Mouse (Mus musculus): ENCODE data around the gene Nfatc4. TPM values are rescaled to one million over a fixed set of nuclear protein-coding genes. Genes with fewer than 3 reads are reported as not detected.

Gene Nfatc4
- total and polyA plus RNA-seq, 3 experiments = 0.71 TPM; not detected in 2

DNA sequence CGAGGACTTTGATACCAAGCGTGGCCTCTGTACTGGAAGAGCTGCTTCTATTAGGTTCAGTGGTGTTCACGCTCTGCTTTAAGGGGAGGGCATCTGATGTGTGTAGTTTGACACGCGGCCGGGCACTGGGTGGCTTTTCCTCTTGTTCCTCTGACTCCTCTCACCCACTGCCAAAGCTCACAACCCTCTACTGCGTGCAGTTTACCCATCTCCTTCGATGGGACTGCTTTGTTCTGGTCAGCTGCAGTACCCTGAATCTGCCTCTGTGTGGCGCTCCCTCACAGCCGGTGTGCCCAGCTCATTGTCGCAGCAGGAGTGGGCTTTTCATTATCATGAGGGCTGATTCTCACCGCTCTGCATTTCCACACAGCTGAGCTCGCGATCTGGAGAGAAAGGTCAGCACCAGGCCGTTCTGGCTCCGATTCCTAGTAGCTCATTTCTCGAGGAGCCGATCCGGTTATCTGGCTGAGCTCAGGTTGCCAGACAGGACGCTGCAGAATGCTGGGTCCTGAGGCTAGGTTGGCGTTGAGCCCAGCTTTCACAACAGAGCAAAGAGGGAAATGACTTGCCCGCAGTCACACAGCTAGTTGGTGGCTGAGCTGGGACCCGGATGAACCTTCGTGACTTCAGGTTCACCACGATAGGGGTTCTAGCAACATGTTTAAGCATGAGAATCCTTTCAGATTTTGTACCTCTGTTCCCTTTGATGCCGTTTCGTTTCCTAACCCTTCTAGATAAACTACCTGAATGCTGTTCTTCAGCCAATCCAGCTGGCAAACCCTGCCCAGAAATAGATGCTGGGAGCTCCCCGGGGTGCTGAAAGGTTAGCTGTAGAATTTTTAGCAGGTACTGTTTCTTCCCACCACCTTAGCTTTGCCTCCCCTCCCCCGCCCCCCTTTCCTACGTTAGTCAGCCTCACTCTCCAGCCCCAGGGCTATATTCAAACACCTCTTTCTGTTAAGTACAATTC is 51.1 kb downstream of the Nfatc4 start:
- ATAC-seq (ENCODE audit: extremely low read depth, insufficient number of reproducible peaks, low FRiP score, poor library complexity, severe bottlenecking) (peak; percentile 28; the same call in 1 of the 2 replicates), DNase-seq (ENCODE audit: low spot score) (peak; percentile 74)
- Histone ChIP-seq H3K36me3 (replicated peaks) (peaks cover 3% of the 10 kb centered on the region), H3K4me1 (ENCODE audit: insufficient read depth, low read depth, low read length) (peaks cover 18% of the 10 kb centered on the region), H3K9me3 (replicated peaks) (no peaks in the 10 kb centered on the region), H3K27me3 (ENCODE audit: insufficient read depth, low read length) (peaks cover 55% of the 10 kb centered on the region), H3K4me3 (ENCODE audit: low read depth, low read length) (peak overlapping the region; percentile 49; the same call in 1 of the 2 replicates)
- TF ChIP-seq TAL1 (conservative IDR thresholded peaks at IDR 0.05; ENCODE audit: low read depth, low read length) (no peak), CTCF (IDR thresholded peaks at IDR 0.05; ENCODE audit: low read depth, low read length) (peak; percentile 82), GATA2 (IDR thresholded peaks at IDR 0.05; ENCODE audit: borderline replicate concordance, low read depth, low read length) (no peak)

DNA sequence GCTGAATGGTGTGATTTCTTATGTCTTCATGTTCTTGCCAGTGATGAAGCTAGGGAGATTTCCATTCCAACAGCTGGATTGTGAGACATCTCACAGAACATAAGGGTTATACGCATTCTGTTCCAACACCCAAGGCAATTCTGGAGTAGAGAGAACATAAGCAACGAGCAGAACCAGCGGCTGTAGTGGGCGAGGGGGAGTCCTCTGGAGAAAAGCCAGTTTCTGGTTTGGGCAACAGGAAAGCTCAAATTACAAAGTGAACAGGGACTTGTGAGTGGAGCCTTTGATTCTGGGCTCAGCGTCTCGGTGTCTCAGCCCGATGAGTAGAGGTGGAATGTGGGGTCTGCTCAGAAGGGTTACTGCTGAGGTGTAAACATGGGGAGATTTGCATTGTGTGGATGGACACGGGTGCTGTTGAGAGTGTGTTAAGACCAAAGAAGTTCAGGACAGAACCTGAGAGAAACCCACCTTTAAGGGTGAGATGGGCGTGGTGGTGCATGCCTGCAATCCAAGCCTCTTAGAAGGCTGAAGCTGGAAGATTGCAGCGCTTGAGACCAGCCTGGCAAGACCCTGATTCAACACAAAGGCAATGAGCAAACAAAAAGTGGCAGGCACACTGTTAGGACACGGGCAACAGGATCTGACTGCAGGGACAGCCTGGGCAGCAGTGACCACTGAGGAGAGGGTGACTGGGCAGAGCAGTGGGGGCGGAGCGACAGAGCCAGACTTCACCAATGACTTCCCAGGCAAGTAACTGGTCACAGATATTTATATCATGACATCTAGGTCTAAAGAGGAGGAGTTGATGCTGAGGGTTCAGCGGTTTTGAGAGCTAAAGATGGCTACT is 54.7 kb downstream of the Nfatc4 start:
- ATAC-seq (ENCODE audit: extremely low read depth, insufficient number of reproducible peaks, low FRiP score, poor library complexity, severe bottlenecking) (no peak), DNase-seq (ENCODE audit: low spot score) (no peak)
- H3K4me1 ChIP-seq (ENCODE audit: insufficient read depth, low read depth, low read length) = peaks cover 46% of the 10 kb centered on the region
- no peak for TF ChIP-seq CTCF (IDR thresholded peaks at IDR 0.05; ENCODE audit: low read depth, low read length)
- TF ChIP-seq GATA2 (IDR thresholded peaks at IDR 0.05; ENCODE audit: borderline replicate concordance, low read depth, low read length) = no peak
- no peak for TF ChIP-seq GATA1 (IDR thresholded peaks at IDR 0.05; ENCODE audit: borderline replicate concordance, low read length)
- no peak for TF ChIP-seq POLR2AphosphoS5 (IDR thresholded peaks at IDR 0.05; ENCODE audit: insufficient replicate concordance, low read depth, low read length)
- no peak for TF ChIP-seq TAL1 (conservative IDR thresholded peaks at IDR 0.05; ENCODE audit: low read depth, low read length)
- peaks cover 30% of the 10 kb centered on the region for H3K27me3 ChIP-seq (ENCODE audit: insufficient read depth, low read length)
- no peaks in the 10 kb centered on the region for H3K36me3 ChIP-seq (replicated peaks)
- no peaks in the 10 kb centered on the region for H3K9me3 ChIP-seq (replicated peaks)
- no peak overlapping the region for H3K4me3 ChIP-seq (ENCODE audit: low read depth, low read length)

DNA sequence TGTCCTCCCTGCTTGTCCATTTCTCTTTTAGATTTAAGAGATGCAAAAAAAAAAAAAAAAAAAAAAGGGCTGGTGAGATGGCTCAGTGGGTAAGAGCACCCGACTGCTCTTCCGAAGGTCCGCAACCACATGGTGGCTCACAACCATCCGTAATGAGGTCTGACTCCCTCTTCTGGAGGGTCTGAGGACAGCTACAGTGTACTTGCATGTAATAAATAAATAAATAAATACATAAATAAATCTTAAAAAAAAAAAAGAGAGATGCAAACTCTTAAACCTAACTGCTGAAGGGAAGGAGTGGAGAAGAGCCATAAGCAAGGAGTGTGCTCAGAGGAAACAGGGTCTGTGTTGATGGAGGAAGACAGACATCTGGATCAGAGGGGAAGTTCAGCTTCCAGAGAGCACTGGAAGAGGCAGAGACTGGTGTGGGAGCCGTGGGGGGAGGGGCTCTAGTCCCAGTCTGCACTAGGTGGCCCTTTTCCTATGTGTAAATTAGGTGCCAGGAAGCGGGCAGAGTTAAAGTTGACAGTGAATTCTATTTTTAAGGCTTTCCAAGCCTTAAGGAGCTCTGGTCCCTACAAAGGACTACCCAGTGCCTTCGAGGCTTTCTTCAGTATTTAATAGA is 55.5 kb downstream of the Nfatc4 start:
- no peak for TF ChIP-seq POLR2AphosphoS5 (IDR thresholded peaks at IDR 0.05; ENCODE audit: insufficient replicate concordance, low read depth, low read length)
- no peak for TF ChIP-seq GATA2 (IDR thresholded peaks at IDR 0.05; ENCODE audit: borderline replicate concordance, low read depth, low read length)
- no peak for TF ChIP-seq GATA1 (IDR thresholded peaks at IDR 0.05; ENCODE audit: borderline replicate concordance, low read length)
- no peak for TF ChIP-seq TAL1 (conservative IDR thresholded peaks at IDR 0.05; ENCODE audit: low read depth, low read length)
- no peak for TF ChIP-seq CTCF (IDR thresholded peaks at IDR 0.05; ENCODE audit: low read depth, low read length)
- no peaks in the 10 kb centered on the region for H3K36me3 ChIP-seq (replicated peaks)
- no peak for DNase-seq (ENCODE audit: low spot score)
- H3K4me3 ChIP-seq (ENCODE audit: low read depth, low read length) = no peak overlapping the region
- peaks cover 51% of the 10 kb centered on the region for H3K4me1 ChIP-seq (ENCODE audit: insufficient read depth, low read depth, low read length)
- peaks cover 23% of the 10 kb centered on the region for H3K27me3 ChIP-seq (ENCODE audit: insufficient read depth, low read length)
- no peak for ATAC-seq (ENCODE audit: extremely low read depth, insufficient number of reproducible peaks, low FRiP score, poor library complexity, severe bottlenecking)
- H3K9me3 ChIP-seq (replicated peaks) = no peaks in the 10 kb centered on the region

DNA sequence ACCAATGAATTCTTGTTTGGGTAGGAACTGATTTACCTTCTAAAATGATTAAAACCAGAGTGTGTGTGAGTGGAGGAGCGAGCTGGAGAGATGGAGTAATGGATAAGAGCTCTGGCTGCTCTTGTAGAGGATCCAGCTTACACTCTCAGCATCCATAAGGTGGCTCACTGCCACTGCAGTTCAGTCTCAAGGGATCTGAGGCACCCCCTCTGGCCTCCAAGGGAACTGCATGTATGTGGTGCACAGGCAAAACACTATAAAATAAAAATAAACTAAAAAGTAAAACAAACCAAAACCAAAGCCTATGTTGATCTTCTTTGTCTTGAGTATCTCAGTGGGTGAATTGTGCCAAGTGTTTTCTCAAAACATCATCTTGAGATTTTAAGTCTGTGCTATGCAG is 56.7 kb downstream of the Nfatc4 start:
- peak; percentile 65; the same call in 1 of the 2 replicates for TF ChIP-seq CTCF (IDR thresholded peaks at IDR 0.05; ENCODE audit: low read depth, low read length)
- no peak for TF ChIP-seq GATA1 (IDR thresholded peaks at IDR 0.05; ENCODE audit: borderline replicate concordance, low read length)
- no peak for TF ChIP-seq TAL1 (conservative IDR thresholded peaks at IDR 0.05; ENCODE audit: low read depth, low read length)
- no peak for TF ChIP-seq GATA2 (IDR thresholded peaks at IDR 0.05; ENCODE audit: borderline replicate concordance, low read depth, low read length)
- TF ChIP-seq POLR2AphosphoS5 (IDR thresholded peaks at IDR 0.05; ENCODE audit: insufficient replicate concordance, low read depth, low read length) = no peak
- Histone ChIP-seq H3K4me3 (ENCODE audit: low read depth, low read length) (no peak overlapping the region), H3K27me3 (ENCODE audit: insufficient read depth, low read length) (peaks cover 23% of the 10 kb centered on the region), H3K36me3 (replicated peaks) (no peaks in the 10 kb centered on the region), H3K9me3 (replicated peaks) (no peaks in the 10 kb centered on the region), H3K4me1 (ENCODE audit: insufficient read depth, low read depth, low read length) (peaks cover 53% of the 10 kb centered on the region)
- DNase-seq (ENCODE audit: low spot score) (peak; percentile 57), ATAC-seq (ENCODE audit: extremely low read depth, insufficient number of reproducible peaks, low FRiP score, poor library complexity, severe bottlenecking) (peak; percentile 50; the same call in 1 of the 2 replicates)

DNA sequence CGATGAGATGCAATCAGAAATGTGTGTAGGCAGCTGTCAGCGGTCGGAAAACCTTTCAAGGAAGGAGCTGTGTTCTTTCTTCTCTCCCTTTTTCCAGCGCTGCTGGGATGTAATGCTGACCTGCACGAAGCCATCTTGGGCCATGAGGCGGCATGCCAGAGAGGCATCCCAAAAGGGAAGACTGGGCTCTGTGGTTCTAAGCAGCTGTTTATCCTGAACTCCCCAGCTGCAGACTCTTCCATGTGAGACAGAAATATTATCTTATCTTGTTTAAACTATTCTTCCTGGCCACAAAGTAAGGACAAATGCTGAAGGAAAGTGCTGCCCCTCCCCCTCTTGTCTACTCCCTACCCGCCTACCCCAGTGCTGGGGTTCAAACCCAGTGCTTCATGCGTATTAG is 58.0 kb downstream of the Nfatc4 start:
- H3K27me3 ChIP-seq (ENCODE audit: insufficient read depth, low read length) = peaks cover 13% of the 10 kb centered on the region
- no peak for ATAC-seq (ENCODE audit: extremely low read depth, insufficient number of reproducible peaks, low FRiP score, poor library complexity, severe bottlenecking)
- no peak overlapping the region for H3K4me3 ChIP-seq (ENCODE audit: low read depth, low read length)
- no peak for DNase-seq (ENCODE audit: low spot score)
- H3K36me3 ChIP-seq (replicated peaks) = peaks cover 4% of the 10 kb centered on the region
- peaks cover 58% of the 10 kb centered on the region for H3K4me1 ChIP-seq (ENCODE audit: insufficient read depth, low read depth, low read length)
- no peaks in the 10 kb centered on the region for H3K9me3 ChIP-seq (replicated peaks)
- TF ChIP-seq TAL1 (conservative IDR thresholded peaks at IDR 0.05; ENCODE audit: low read depth, low read length) (no peak), GATA1 (IDR thresholded peaks at IDR 0.05; ENCODE audit: borderline replicate concordance, low read length) (no peak), CTCF (IDR thresholded peaks at IDR 0.05; ENCODE audit: low read depth, low read length) (no peak), POLR2AphosphoS5 (IDR thresholded peaks at IDR 0.05; ENCODE audit: insufficient replicate concordance, low read depth, low read length) (no peak), GATA2 (IDR thresholded peaks at IDR 0.05; ENCODE audit: borderline replicate concordance, low read depth, low read length) (no peak)

Measured in G1E (cell line).